Mouse (Mus musculus) liver, postnatal 0 days (tissue): Measurements from ENCODE around the gene Lypd5.

Experiments used
- CTCF ChIP-seq: sonication (generic); IDR thresholded peaks from 2 replicates; pipeline ENCODE4 v1.5.1; 2016; ENCODE audit warnings: antibody characterized with exemption, low read depth
- EP300 ChIP-seq: IDR thresholded peaks from 2 replicates; pipeline ENCODE4 v1.6.1; 2016; ENCODE audit warnings: antibody characterized with exemption, low read depth, mild to moderate bottlenecking

- TF ChIP-seq CTCF (no peak), EP300 (peak; percentile 10; the same call in 1 of the 2 replicates)
Measured at GRCm38 (mm10) chr7:24373538-24374379, 24.8 kb downstream of the Lypd5 start.
